Mouse (Mus musculus): ENCODE measurements at regions not wholly inside any gene's neighbourhood (a gene's known extent, or its start where the extent isn't known, plus 50 kb on each side); places are given as distances from the start of the nearest gene placed in this dataset.

DNA sequence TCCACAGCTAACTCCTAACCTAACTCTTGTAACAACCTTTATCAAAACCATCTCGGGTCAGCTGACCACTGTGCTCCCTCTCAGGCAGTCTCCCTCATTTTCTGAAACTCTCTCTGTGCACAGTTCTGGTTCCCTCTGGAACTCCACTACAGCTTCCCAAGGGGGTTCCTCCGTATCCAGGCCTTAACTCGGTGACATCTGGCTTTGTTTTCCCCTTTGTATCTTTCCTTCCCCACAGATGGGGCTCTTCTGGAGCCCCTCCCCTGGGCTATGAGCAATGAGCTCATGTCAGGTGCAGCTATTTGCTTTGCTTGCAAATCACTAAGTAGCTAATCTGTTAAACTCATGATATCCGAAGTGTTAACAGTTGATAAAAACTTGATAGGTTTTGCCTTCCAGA is 535.6 kb downstream of the Slc4a3 start:
- TF ChIP-seq POLR2A (IDR thresholded peaks at IDR 0.05; ENCODE audit: low read depth, low read length): no peak
- TF ChIP-seq ZMIZ1 (IDR thresholded peaks at IDR 0.05; ENCODE audit: low read depth, low read length): no peak
- TF ChIP-seq ELF1 (IDR thresholded peaks at IDR 0.05; ENCODE audit: low read depth, low read length): no peak
- TF ChIP-seq CHD1 (IDR thresholded peaks at IDR 0.05; ENCODE audit: low read depth, low read length): no peak
- no peak for TF ChIP-seq ZC3H11A (IDR thresholded peaks at IDR 0.05; ENCODE audit: low read depth, low read length)
- TF ChIP-seq CTCF (conservative IDR thresholded peaks at IDR 0.05 in 1 of 2, IDR thresholded peaks at IDR 0.05 in 1 of 2; ENCODE audit: low read depth in 2 of 2, low read length in 2 of 2): no peak
- TF ChIP-seq CHD2 (IDR thresholded peaks at IDR 0.05; ENCODE audit: low read length): no peak
- no peak for TF ChIP-seq UBTF (IDR thresholded peaks at IDR 0.05; ENCODE audit: low read depth, low read length)
- TF ChIP-seq MYC (IDR thresholded peaks at IDR 0.05; ENCODE audit: low read depth, low read length): no peak

Data from CH12.LX (cell line).